Mouse (Mus musculus): ENCODE measurements at regions not wholly inside any gene's neighbourhood (a gene's known extent, or its start where the extent isn't known, plus 50 kb on each side); places are given as distances from the start of the nearest gene placed in this dataset.

GRCm38 (mm10) chr2:6263565-6263964, 50.7 kb upstream of the Echdc3 start:
- intact Hi-C loops (cut with DNase I): no loop called here
- DNase-seq: no peak

- intact Hi-C loops (cut with DNase I): no loop called here
- DNase-seq: no peak
Measured at GRCm38 (mm10) chr2:6264085-6264783, 51.4 kb upstream of the Echdc3 start.

GRCm38 (mm10) chr2:6265117-6265516, 52.3 kb upstream of the Echdc3 start:
- DNase-seq: no peak
- intact Hi-C loops (cut with DNase I): no loop called here

- intact Hi-C loops (cut with DNase I): no loop called here
- DNase-seq: no peak
Measured at GRCm38 (mm10) chr2:6267066-6267465, 54.2 kb upstream of the Echdc3 start.

- peak; percentile 45 to 47 for DNase-seq
Measured at GRCm38 (mm10) chr2:6267537-6267936, 54.7 kb upstream of the Echdc3 start.

GRCm38 (mm10) chr2:6272514-6272913, 50.0 kb upstream of the Usp6nl start:
- intact Hi-C loops (cut with DNase I): loop anchor here (2.0 kb wide), 1 partner anchor 16 kb away; no protein-coding TSS in a partner anchor
- DNase-seq: no peak

More at GRCm38 (mm10) chr2:6267537-6267936, 54.7 kb upstream of the Echdc3 start:
- intact Hi-C loops (cut with DNase I): no loop called here

Measured in heart, postnatal 36 days (tissue).